Mouse (Mus musculus) forebrain, embryonic 12.5 days (tissue): Measurements from ENCODE around the gene Slc22a14. TPM values are rescaled to one million over a fixed set of nuclear protein-coding genes. Genes with fewer than 3 reads are reported as not detected.
"Not testable (repeated sequence)": the region's sequence is repeated elsewhere in the genome, so short reads cannot be mapped to it uniquely, and the experiment has no call there.

Source experiments
- ATAC-seq: fragments of 200-750 bp; cut with Nextera tagmentation; 2 replicates; pipeline ENCODE4 v1.8.0; 2017; ENCODE audit warnings: moderate TSS enrichment; ENCODE audit not compliant: low FRiP score
- H3K27ac ChIP-seq: fragments of 300-500 bp; sonication (generic); 2 replicates; pipeline ENCODE4 v1.5.1; 2016; ENCODE audit warnings: mild to moderate bottlenecking
- H3K27me3 ChIP-seq: fragments of 300-500 bp; sonication (generic); 2 replicates; pipeline ENCODE4 v1.6.1; 2016; ENCODE audit warnings: mild to moderate bottlenecking
- H3K36me3 ChIP-seq: fragments of 300-500 bp; sonication (generic); replicated peaks from 2 replicates; pipeline ENCODE4 v1.6.1; 2016; ENCODE audit warnings: mild to moderate bottlenecking
- H3K4me1 ChIP-seq: fragments of 300-500 bp; sonication (generic); 2 replicates; pipeline ENCODE4 v1.6.1; 2016
- H3K4me2 ChIP-seq: fragments of 300-500 bp; sonication (generic); 2 replicates; pipeline ENCODE4 v1.6.1; 2016; ENCODE audit warnings: mild to moderate bottlenecking, moderate library complexity
- H3K4me3 ChIP-seq: fragments of 300-500 bp; sonication (generic); replicated peaks from 2 replicates; pipeline ENCODE4 v1.5.1; 2016; ENCODE audit warnings: mild to moderate bottlenecking
- H3K9ac ChIP-seq: fragments of 300-500 bp; sonication (generic); 2 replicates; pipeline ENCODE4 v1.6.1; 2016; ENCODE audit warnings: mild to moderate bottlenecking
- H3K9me3 ChIP-seq: fragments of 300-500 bp; sonication (generic); 2 replicates; pipeline ENCODE4 v1.6.1; 2016
- WGBS: fragments of 180-500 bp; shearing (Covaris S2); methylation state at CpG from one replicate; pipeline ENCODE4 v1.1.7; 2016; 5-methylcytosine and 5-hydroxymethylcytosine counted together
- polyA plus RNA-seq: library from polyadenylated mRNA; unstranded; fragments of >200 nt; fragmentation: Nextera tagmentation; extraction: Ambion mirVana; gene quantifications from 2 replicates; pipeline ENCODE4 v1.2.1, GENCODE M21; 2016

The Slc22a14 gene
- polyA plus RNA-seq, 1 experiment from 2014 or later: not detected

GRCm38 (mm10) chr9:119382603-119383002 is 17.2 kb upstream of the Slc22a14 start:
- no peak for ATAC-seq
- Histone ChIP-seq H3K36me3 (peaks cover 32% of the 10 kb centered on the region), H3K4me2 (no peak overlapping the region), H3K27ac (no peak overlapping the region), H3K9me3 (no peaks in the 10 kb centered on the region), H3K4me3 (no peak overlapping the region), H3K27me3 (no peaks in the 10 kb centered on the region), H3K9ac (no peak overlapping the region), H3K4me1 (no peaks in the 10 kb centered on the region)
- 68% methylated on average over 6 of the region's 6 CpGs for WGBS

- no peak for ATAC-seq
- H3K36me3 ChIP-seq: peaks cover 21% of the 10 kb centered on the region
- 91% methylated on average over 4 of the region's 4 CpGs for WGBS
- H3K4me2 ChIP-seq: no peak overlapping the region
- H3K4me1 ChIP-seq: no peaks in the 10 kb centered on the region
- H3K27me3 ChIP-seq: no peaks in the 10 kb centered on the region
- H3K27ac ChIP-seq: no peak overlapping the region
- H3K9me3 ChIP-seq: no peaks in the 10 kb centered on the region
- H3K9ac ChIP-seq: no peak overlapping the region
- no peak overlapping the region for H3K4me3 ChIP-seq
Measured at GRCm38 (mm10) chr9:119378231-119378630, 12.9 kb upstream of the Slc22a14 start.

- Histone ChIP-seq H3K27ac (no peak overlapping the region), H3K36me3 (peaks cover 12% of the 10 kb centered on the region; the same call in 1 of the 2 replicates), H3K4me1 (no peaks in the 10 kb centered on the region), H3K9me3 (no peaks in the 10 kb centered on the region), H3K4me3 (no peak overlapping the region), H3K9ac (no peak overlapping the region), H3K4me2 (no peak overlapping the region), H3K27me3 (no peaks in the 10 kb centered on the region)
- WGBS: 77% methylated on average over 6 of the region's 6 CpGs
- ATAC-seq: no peak
Measured at GRCm38 (mm10) chr9:119375556-119375955, 10.2 kb upstream of the Slc22a14 start.

GRCm38 (mm10) chr9:119375008-119375407 is 9.7 kb upstream of the Slc22a14 start:
- no peaks in the 10 kb centered on the region for H3K4me1 ChIP-seq
- WGBS: 79% methylated on average over 3 of the region's 3 CpGs
- H3K36me3 ChIP-seq: peaks cover 9% of the 10 kb centered on the region; the same call in 1 of the 2 replicates
- H3K27me3 ChIP-seq: no peaks in the 10 kb centered on the region
- no peak overlapping the region for H3K4me3 ChIP-seq
- H3K27ac ChIP-seq: no peak overlapping the region
- ATAC-seq: no peak
- H3K4me2 ChIP-seq: no peak overlapping the region
- no peak overlapping the region for H3K9ac ChIP-seq
- H3K9me3 ChIP-seq: no peaks in the 10 kb centered on the region

- H3K4me2 ChIP-seq: no peak overlapping the region
- H3K4me3 ChIP-seq: no peak overlapping the region
- no peak overlapping the region for H3K9ac ChIP-seq
- WGBS: 85% methylated on average over 4 of the region's 4 CpGs
- H3K27ac ChIP-seq: no peak overlapping the region
- no peak for ATAC-seq
- no peaks in the 10 kb centered on the region for H3K4me1 ChIP-seq
- no peaks in the 10 kb centered on the region for H3K9me3 ChIP-seq
- H3K27me3 ChIP-seq: no peaks in the 10 kb centered on the region
- H3K36me3 ChIP-seq: peaks cover 16% of the 10 kb centered on the region
Measured at GRCm38 (mm10) chr9:119371251-119371650, 5.9 kb upstream of the Slc22a14 start.

GRCm38 (mm10) chr9:119370770-119371169 is 5.4 kb upstream of the Slc22a14 start:
- not testable (repeated sequence) for H3K9me3 ChIP-seq, H3K4me1 ChIP-seq, ATAC-seq, H3K4me3 ChIP-seq, H3K4me2 ChIP-seq, H3K27me3 ChIP-seq, H3K27ac ChIP-seq, H3K9ac ChIP-seq
- H3K36me3 ChIP-seq: peaks cover 16% of the 10 kb centered on the region
- 91% methylated on average over 4 of the region's 4 CpGs for WGBS

- no peaks in the 10 kb centered on the region for H3K27me3 ChIP-seq
- 91% methylated on average over 3 of the region's 3 CpGs for WGBS
- no peak for ATAC-seq
- H3K9ac ChIP-seq: no peak overlapping the region
- H3K4me2 ChIP-seq: no peak overlapping the region
- no peak overlapping the region for H3K27ac ChIP-seq
- no peaks in the 10 kb centered on the region for H3K9me3 ChIP-seq
- H3K4me3 ChIP-seq: no peak overlapping the region
- H3K36me3 ChIP-seq: peaks cover 16% of the 10 kb centered on the region
- H3K4me1 ChIP-seq: no peaks in the 10 kb centered on the region
Measured at GRCm38 (mm10) chr9:119368367-119368766, 3.0 kb upstream of the Slc22a14 start.

GRCm38 (mm10) chr9:119363229-119363628 is 2.1 kb downstream of the Slc22a14 start:
- H3K27ac ChIP-seq: no peak overlapping the region
- H3K4me2 ChIP-seq: no peak overlapping the region
- no peaks in the 10 kb centered on the region for H3K9me3 ChIP-seq
- H3K36me3 ChIP-seq: peaks cover 8% of the 10 kb centered on the region
- H3K27me3 ChIP-seq: no peaks in the 10 kb centered on the region
- H3K4me1 ChIP-seq: peaks cover 2% of the 10 kb centered on the region; the same call in 1 of the 2 replicates
- ATAC-seq: no peak
- WGBS: 86% methylated on average over 12 of the region's 12 CpGs
- no peak overlapping the region for H3K4me3 ChIP-seq
- H3K9ac ChIP-seq: no peak overlapping the region

GRCm38 (mm10) chr9:119361416-119361815 is 3.9 kb downstream of the Slc22a14 start:
- Histone ChIP-seq H3K4me1 (peaks cover 7% of the 10 kb centered on the region; the same call in 1 of the 2 replicates), H3K4me2 (no peak overlapping the region), H3K9me3 (no peaks in the 10 kb centered on the region), H3K9ac (no peak overlapping the region), H3K4me3 (no peak overlapping the region), H3K27ac (no peak overlapping the region), H3K27me3 (no peaks in the 10 kb centered on the region), H3K36me3 (no peaks in the 10 kb centered on the region)
- no peak for ATAC-seq
- WGBS: 94% methylated on average over 5 of the region's 5 CpGs

GRCm38 (mm10) chr9:119358058-119358429 is 7.3 kb downstream of the Slc22a14 start:
- Histone ChIP-seq H3K27me3 (no peaks in the 10 kb centered on the region), H3K4me1 (peaks cover 7% of the 10 kb centered on the region; the same call in 1 of the 2 replicates), H3K9ac (peak overlapping the region; percentile 80; the same call in 1 of the 2 replicates), H3K27ac (no peak overlapping the region), H3K4me3 (peak overlapping the region; percentile 71), H3K4me2 (peak overlapping the region; percentile 88), H3K9me3 (no peaks in the 10 kb centered on the region), H3K36me3 (no peaks in the 10 kb centered on the region)
- ATAC-seq: no peak
- WGBS: 40% methylated on average over 9 of the region's 9 CpGs

GRCm38 (mm10) chr9:119357331-119358057 is 7.9 kb downstream of the Slc22a14 start, which contains the start of gene Xylb:
Gene Xylb (plus strand): TSS chr9:119357381.
- WGBS: 3% methylated on average over 65 of the region's 65 CpGs
- Histone ChIP-seq H3K9ac (peak within 1 kb of the TSS; percentile 80), H3K27me3 (no peaks in the 10 kb centered on the region), H3K4me3 (peak within 1 kb of the TSS; percentile 71), H3K4me1 (peaks cover 7% of the 10 kb centered on the region; the same call in 1 of the 2 replicates), H3K4me2 (peak within 1 kb of the TSS; percentile 88), H3K36me3 (no peaks in the 10 kb centered on the region), H3K9me3 (no peaks in the 10 kb centered on the region), H3K27ac (no peak within 1 kb of the TSS)
- peak; percentile 92 for ATAC-seq

- WGBS: 78% methylated on average over 6 of the region's 6 CpGs
- no peak overlapping the region for H3K4me3 ChIP-seq
- no peaks in the 10 kb centered on the region for H3K9me3 ChIP-seq
- no peak overlapping the region for H3K4me2 ChIP-seq
- no peak overlapping the region for H3K9ac ChIP-seq
- H3K27me3 ChIP-seq: no peaks in the 10 kb centered on the region
- peaks cover 7% of the 10 kb centered on the region; the same call in 1 of the 2 replicates for H3K4me1 ChIP-seq
- no peak overlapping the region for H3K27ac ChIP-seq
- H3K36me3 ChIP-seq: peaks cover 6% of the 10 kb centered on the region
- no peak for ATAC-seq
Measured at GRCm38 (mm10) chr9:119355943-119356342, 9.4 kb downstream of the Slc22a14 start.

- WGBS: 88% methylated on average over 6 of the region's 6 CpGs
- Histone ChIP-seq H3K4me3 (no peak overlapping the region), H3K27me3 (no peaks in the 10 kb centered on the region), H3K9ac (no peak overlapping the region), H3K36me3 (peaks cover 20% of the 10 kb centered on the region), H3K4me2 (no peak overlapping the region), H3K27ac (no peak overlapping the region), H3K4me1 (peaks cover 7% of the 10 kb centered on the region; the same call in 1 of the 2 replicates), H3K9me3 (no peaks in the 10 kb centered on the region)
- ATAC-seq: no peak
Measured at GRCm38 (mm10) chr9:119353926-119354325, 11.4 kb downstream of the Slc22a14 start.
